Mouse (Mus musculus): Measurements from ENCODE around the gene Bank1.
A peak's percentile ranks its signal among the peaks of the same experiment; 100 is the strongest.

Bank1 gene

GRCm38 (mm10) chr3:136252820-136253219 lies 73.0 kb downstream of the Bank1 start:
- DNase-seq (ENCODE audit: low read depth) = peak; percentile 75

- no peak for DNase-seq (ENCODE audit: low read depth)
These were observed 74.3 kb downstream of the Bank1 start for GRCm38 (mm10) chr3:136251578-136251977.

- peak; percentile 8 for DNase-seq (ENCODE audit: low read depth)
These were observed 78.5 kb downstream of the Bank1 start for GRCm38 (mm10) chr3:136247331-136247730.

GRCm38 (mm10) chr3:136244931-136245330 lies 80.9 kb downstream of the Bank1 start:
- no peak for DNase-seq (ENCODE audit: low read depth)

GRCm38 (mm10) chr3:136238790-136239189 lies 87.1 kb downstream of the Bank1 start:
- DNase-seq (ENCODE audit: low read depth) = no peak

- no peak for DNase-seq (ENCODE audit: low read depth)
These were observed 92.4 kb downstream of the Bank1 start for GRCm38 (mm10) chr3:136233507-136233906.

GRCm38 (mm10) chr3:136230602-136231151 lies 95.2 kb downstream of the Bank1 start:
- peak; percentile 21 for DNase-seq (ENCODE audit: low read depth)

- no peak for DNase-seq (ENCODE audit: low read depth)
These were observed 136.1 kb downstream of the Bank1 start for GRCm38 (mm10) chr3:136189661-136190228.

GRCm38 (mm10) chr3:136186548-136187113 lies 139.2 kb downstream of the Bank1 start:
- no peak for DNase-seq (ENCODE audit: low read depth)

GRCm38 (mm10) chr3:136171631-136172030 lies 154.2 kb downstream of the Bank1 start:
- DNase-seq (ENCODE audit: low read depth) = no peak

- DNase-seq (ENCODE audit: low read depth) = no peak
These were observed 157.8 kb downstream of the Bank1 start for GRCm38 (mm10) chr3:136168071-136168470.

- no peak for DNase-seq (ENCODE audit: low read depth)
These were observed 159.2 kb downstream of the Bank1 start for GRCm38 (mm10) chr3:136166671-136167070.

GRCm38 (mm10) chr3:136166033-136166361 lies 159.9 kb downstream of the Bank1 start:
- DNase-seq (ENCODE audit: low read depth) = no peak

- DNase-seq (ENCODE audit: low read depth) = no peak
These were observed 160.5 kb downstream of the Bank1 start for GRCm38 (mm10) chr3:136165167-136166032.

GRCm38 (mm10) chr3:136158059-136158458 lies 167.8 kb downstream of the Bank1 start:
- no peak for DNase-seq (ENCODE audit: low read depth)

GRCm38 (mm10) chr3:136155555-136155954 lies 170.3 kb downstream of the Bank1 start:
- no peak for DNase-seq (ENCODE audit: low read depth)

- no peak for DNase-seq (ENCODE audit: low read depth)
These were observed 175.0 kb downstream of the Bank1 start for GRCm38 (mm10) chr3:136150886-136151285.

GRCm38 (mm10) chr3:136147166-136147565 lies 178.7 kb downstream of the Bank1 start:
- DNase-seq (ENCODE audit: low read depth) = no peak

GRCm38 (mm10) chr3:136132013-136132412 lies 193.9 kb downstream of the Bank1 start:
- DNase-seq (ENCODE audit: low read depth) = no peak

GRCm38 (mm10) chr3:136115478-136116215 lies 210.2 kb downstream of the Bank1 start:
- no peak for DNase-seq (ENCODE audit: low read depth)

- DNase-seq (ENCODE audit: low read depth) = no peak
These were observed 216.3 kb downstream of the Bank1 start for GRCm38 (mm10) chr3:136109411-136110139.

GRCm38 (mm10) chr3:136106452-136106851 lies 219.4 kb downstream of the Bank1 start:
- no peak for DNase-seq (ENCODE audit: low read depth)

All from 416B (cell line).